In the genomic region with DNA sequence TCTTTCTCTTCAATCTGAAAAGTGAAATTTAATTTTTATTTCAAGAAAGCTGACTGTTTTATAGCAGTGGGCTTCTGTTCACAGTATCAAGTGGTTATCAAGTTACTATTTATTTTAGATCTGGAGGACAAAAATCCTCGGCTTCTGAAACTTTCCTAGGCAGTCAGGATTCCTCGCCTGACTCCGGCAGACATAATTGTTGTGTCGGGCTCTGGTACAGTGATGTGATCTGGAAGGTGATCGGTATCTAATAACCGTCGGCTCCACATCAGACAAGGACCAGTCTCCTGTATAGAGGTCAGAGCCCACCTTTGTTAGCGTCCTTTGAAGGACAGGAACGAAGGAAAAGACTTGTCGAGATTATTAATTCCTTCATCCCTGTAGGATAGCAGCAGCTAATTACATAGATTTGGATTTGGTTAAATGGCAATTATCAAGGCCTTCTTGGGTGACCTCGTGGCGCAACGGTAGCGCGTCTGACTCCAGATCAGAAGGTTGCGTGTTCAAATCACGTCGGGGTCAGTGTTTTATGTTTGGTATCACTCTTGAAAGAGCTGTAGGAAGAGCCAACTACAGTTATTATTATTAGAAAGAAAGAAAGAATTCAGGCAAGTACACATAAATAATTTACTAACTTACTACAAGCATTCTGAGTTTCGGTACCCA, we compare ENCODE assay signal across 9 mouse cellular contexts. TPM values are rescaled to one million over a fixed set of nuclear protein-coding genes. Genes with fewer than 3 reads are reported as not detected.
DNase-seq lines count a peak whose midpoint lies in the region; ATAC-seq and TF ChIP-seq lines count a peak whose summit lies in the region.
"Had no signal": no experiment of that assay in that cellular context is flagged by ENCODE, and none has a peak within 500 bp of the region (broad histone marks: within the 10 kb centered on the region; RNA-seq: fewer than 3 reads in every experiment).

No protein-coding gene starts in this region.

- H3K79me2 ChIP-seq in myocyte (ENCODE audit: control insufficient read depth, insufficient read depth), result no peaks in the 10 kb centered on the region

- 0 out of 2 replicates have a peak, but pooled peaks cover 2% of the 10 kb centered on the region for H3K27me3 ChIP-seq in forebrain, embryonic 16.5 days (replicated peaks; ENCODE audit: control insufficient read depth, insufficient read depth, low read length)
- no peaks in the 10 kb centered on the region for H3K27me3 ChIP-seq in myocyte (ENCODE audit: control insufficient read depth, insufficient read depth, insufficient read length)

- no peak for TF ChIP-seq POLR2A in myocyte (IDR thresholded peaks at IDR 0.05; ENCODE audit: insufficient read length, low read depth)

- WGBS in forebrain, embryonic 16.5 days, result 6% methylated on average over 19 of the region's 19 CpGs

- H3K9ac ChIP-seq in forebrain, embryonic 16.5 days (replicated peaks; ENCODE audit: low read depth, low read length), result no peak overlapping the region

- ATAC-seq in forebrain, embryonic 16.5 days, result no peak

- H3K9me3 ChIP-seq in forebrain, embryonic 16.5 days (ENCODE audit: control insufficient read depth, low read length), result no peaks in the 10 kb centered on the region

- H3K4me3 ChIP-seq in forebrain, embryonic 16.5 days (replicated peaks; ENCODE audit: low read length), result peak overlapping the region; percentile 28
- peak overlapping the region; percentile 18 for H3K4me3 ChIP-seq in myocyte

- peak; percentile 42 for DNase-seq in adrenal gland, postnatal 10 days
- no peak for DNase-seq in adrenal gland, postnatal 25 days
- peak; percentile 7 for DNase-seq in lung, postnatal 14 days
- no peak for DNase-seq in lung, postnatal 36 days
- DNase-seq in layer of hippocampus, postnatal 25 days (ENCODE audit: extremely low spot score in 1 of 2, low spot score in 1 of 2), result peak; percentile 30 to 57
- no peak for DNase-seq in urinary bladder, adult 18-20 months (ENCODE audit: low spot score in 2 of 2)

- peak overlapping the region; percentile 44; the same call in 1 of the 2 replicates for H3K4me2 ChIP-seq in forebrain, embryonic 16.5 days (ENCODE audit: low read length)
- peak overlapping the region; percentile 69 for H3K4me2 ChIP-seq in myocyte (ENCODE audit: low read depth)

- no peaks in the 10 kb centered on the region for H3K36me3 ChIP-seq in forebrain, embryonic 16.5 days (ENCODE audit: control insufficient read depth, insufficient read depth)
- H3K36me3 ChIP-seq in myocyte (ENCODE audit: control insufficient read depth, insufficient read depth), result no peaks in the 10 kb centered on the region

- H3ac ChIP-seq in myocyte (ENCODE audit: control insufficient read depth, insufficient read length), result no peak overlapping the region

- H3K4me1 ChIP-seq in forebrain, embryonic 16.5 days (replicated peaks; ENCODE audit: control insufficient read depth, insufficient read depth, low read length), result peaks cover 3% of the 10 kb centered on the region; the same call in 1 of the 2 replicates

- no peak overlapping the region for H3K27ac ChIP-seq in forebrain, embryonic 16.5 days (ENCODE audit: low read length)

TF ChIP-seq in myocyte, 11 proteins besides CTCF, POLR2A, EP300 and RAD21:
- TF ChIP-seq SRF (IDR thresholded peaks at IDR 0.05; ENCODE audit: control insufficient read depth, insufficient read length, low read depth), result no peak
TF ChIP-seq in myocyte: peak in this region for 0.

RNA-seq across cellular contexts. Expression of gene Btn2a2, which starts 9.1 kb away (rescaled TPM):
- total RNA-seq in adrenal gland, postnatal 10 days (2021), result not detected
- not detected in 2 replicates for total RNA-seq in adrenal gland, postnatal 25 days (2021)
- 0.18 TPM in 1 of 2 replicates, not detected in the other for polyA plus RNA-seq in forebrain, embryonic 16.5 days (2015; fragmentation: Nextera tagmentation; extraction: Ambion mirVana)
- total RNA-seq in layer of hippocampus, postnatal 25 days (2021), result under 1 TPM; 0.59 to 0.66 TPM
- polyA plus RNA-seq in myocyte (2012; fragmentation: generic; extraction: Trizol), result 0.20 TPM
- polyA plus RNA-seq: spleen, adult 2 months had no signal

RNA-seq across cellular contexts. Expression of gene Btn1a1, which starts 32.1 kb away (rescaled TPM):
- under 1 TPM in 1 of 2 experiments, not detected in 1; 0.55 TPM for total RNA-seq in adrenal gland, postnatal 10 days (2021)
- total RNA-seq in adrenal gland, postnatal 25 days (2021), result not detected in 2 replicates
- 0.06 and 0.22 TPM in 2 replicates for polyA plus RNA-seq in forebrain, embryonic 16.5 days (2015; fragmentation: Nextera tagmentation; extraction: Ambion mirVana)
- total RNA-seq in layer of hippocampus, postnatal 25 days (2021), result not detected
- polyA plus RNA-seq in myocyte (2012; fragmentation: generic; extraction: Trizol), result 0.02 TPM

RNA-seq across cellular contexts. Expression of gene Hist1h4h, which starts 33.1 kb away (rescaled TPM):
- total RNA-seq in adrenal gland, postnatal 10 days (2021), result 1,000 to 10,000 TPM in 1 of 2 experiments, 100 to 1,000 TPM in 1; 930 to 1,063 TPM
- total RNA-seq in adrenal gland, postnatal 25 days (2021), result 474 and 516 TPM in 2 replicates
- polyA plus RNA-seq in forebrain, embryonic 16.5 days (2015; fragmentation: Nextera tagmentation; extraction: Ambion mirVana), result 2.9 and 4.6 TPM in 2 replicates
- 100 to 1,000 TPM; 289 to 367 TPM for total RNA-seq in layer of hippocampus, postnatal 25 days (2021)
- polyA plus RNA-seq in myocyte (2012; fragmentation: generic; extraction: Trizol), result 21.5 TPM

RNA-seq across cellular contexts. Expression of gene Hist1h2af, which starts 35.9 kb away (rescaled TPM):
- 100 to 1,000 TPM; 261 to 325 TPM for total RNA-seq in adrenal gland, postnatal 10 days (2021)
- total RNA-seq in adrenal gland, postnatal 25 days (2021), result 63.3 and 106 TPM in 2 replicates
- not detected in 2 replicates for polyA plus RNA-seq in forebrain, embryonic 16.5 days (2015; fragmentation: Nextera tagmentation; extraction: Ambion mirVana)
- total RNA-seq in layer of hippocampus, postnatal 25 days (2021), result 10 to 100 TPM in 1 of 2 experiments, 1 to 10 TPM in 1; 7.8 to 12.2 TPM
- 24.4 TPM for polyA plus RNA-seq in myocyte (2012; fragmentation: generic; extraction: Trizol)

RNA-seq across cellular contexts. Expression of gene Hist1h3g, which starts 37.4 kb away (rescaled TPM):
- total RNA-seq in adrenal gland, postnatal 10 days (2021), result 10 to 100 TPM; 76.3 to 91.7 TPM
- total RNA-seq in adrenal gland, postnatal 25 days (2021), result 24.0 and 39.4 TPM in 2 replicates
- polyA plus RNA-seq in forebrain, embryonic 16.5 days (2015; fragmentation: Nextera tagmentation; extraction: Ambion mirVana), result 1.5 and 3.2 TPM in 2 replicates
- total RNA-seq in layer of hippocampus, postnatal 25 days (2021), result 1 to 10 TPM; 3.6 to 5.7 TPM
- polyA plus RNA-seq in myocyte (2012; fragmentation: generic; extraction: Trizol), result 3.3 TPM

Comparison
In these comparisons a context has a peak if more than half of its experiments do, and no peak if none do; other contexts are left out.
1. DNase-seq: peak in adrenal gland, postnatal 10 days (single experiment), lung, postnatal 14 days (single experiment) and layer of hippocampus, postnatal 25 days (2 of 2); none in adrenal gland, postnatal 25 days (single experiment), lung, postnatal 36 days (single experiment) and urinary bladder, adult 18-20 months (0 of 2).